Mouse (Mus musculus): ENCODE results near the gene Ptrhd1.

Ptrhd1 gene

GRCm38 (mm10) chr12:4243805-4244204 lies 10.0 kb downstream of the Ptrhd1 start:
- no peak for DNase-seq (ENCODE audit: low spot score in 2 of 2)

GRCm38 (mm10) chr12:4245742-4246141 lies 11.9 kb downstream of the Ptrhd1 start:
- no peak for DNase-seq (ENCODE audit: low spot score in 2 of 2)

- no peak for DNase-seq (ENCODE audit: low spot score in 2 of 2)
Observed at GRCm38 (mm10) chr12:4249786-4250185, 16.0 kb downstream of the Ptrhd1 start.

GRCm38 (mm10) chr12:4252742-4253655 lies 19.2 kb downstream of the Ptrhd1 start:
- DNase-seq (ENCODE audit: low spot score in 2 of 2), result no peak

- no peak for DNase-seq (ENCODE audit: low spot score in 2 of 2)
Observed at GRCm38 (mm10) chr12:4267765-4268164, 33.9 kb downstream of the Ptrhd1 start.

- DNase-seq (ENCODE audit: low spot score in 2 of 2), result no peak
Observed at GRCm38 (mm10) chr12:4271078-4271477, 37.3 kb downstream of the Ptrhd1 start.

GRCm38 (mm10) chr12:4278978-4279755 lies 45.3 kb downstream of the Ptrhd1 start:
- no peak for DNase-seq (ENCODE audit: low spot score in 2 of 2)

GRCm38 (mm10) chr12:4279878-4280277 lies 46.1 kb downstream of the Ptrhd1 start:
- DNase-seq (ENCODE audit: low spot score in 2 of 2), result no peak

- DNase-seq (ENCODE audit: low spot score in 2 of 2), result no peak
Observed at GRCm38 (mm10) chr12:4285186-4285585, 51.4 kb downstream of the Ptrhd1 start.
